Mouse (Mus musculus): ENCODE measurements around the gene Ufsp1.

Ufsp1 gene

GRCm38 (mm10) chr5:137334317-137334716 lies 39.9 kb downstream of the Ufsp1 start:
- no peak for DNase-seq (ENCODE audit: low spot score in 2 of 2)

GRCm38 (mm10) chr5:137335066-137335465 lies 40.6 kb downstream of the Ufsp1 start:
- no peak for DNase-seq (ENCODE audit: low spot score in 2 of 2)

- no peak for DNase-seq (ENCODE audit: low spot score in 2 of 2)
These were observed 42.8 kb downstream of the Ufsp1 start for GRCm38 (mm10) chr5:137337190-137337589.

GRCm38 (mm10) chr5:137338256-137338655 lies 43.8 kb downstream of the Ufsp1 start:
- DNase-seq (ENCODE audit: low spot score in 2 of 2): peak; percentile 70 to 93

GRCm38 (mm10) chr5:137338663-137339289 lies 44.3 kb downstream of the Ufsp1 start:
- no peak for DNase-seq (ENCODE audit: low spot score in 2 of 2)

- peak in 1 of 2 experiments; percentile 15 for DNase-seq (ENCODE audit: low spot score in 2 of 2)
These were observed 45.0 kb downstream of the Ufsp1 start for GRCm38 (mm10) chr5:137339290-137339979.

- DNase-seq (ENCODE audit: low spot score in 2 of 2): no peak
These were observed 45.8 kb downstream of the Ufsp1 start for GRCm38 (mm10) chr5:137340222-137340621.

GRCm38 (mm10) chr5:137342407-137343012 lies 48.1 kb downstream of the Ufsp1 start:
- DNase-seq (ENCODE audit: low spot score in 2 of 2): no peak

- no peak for DNase-seq (ENCODE audit: low spot score in 2 of 2)
These were observed 49.0 kb downstream of the Ufsp1 start for GRCm38 (mm10) chr5:137343412-137343811.

GRCm38 (mm10) chr5:137343869-137344268 lies 49.4 kb downstream of the Ufsp1 start:
- no peak for DNase-seq (ENCODE audit: low spot score in 2 of 2)
